Mouse (Mus musculus) heart, postnatal 10 days (tissue): Measurements from ENCODE around the gene Hk2. TPM values are rescaled to one million over a fixed set of nuclear protein-coding genes. Genes with fewer than 3 reads are reported as not detected.

Experiments used
- DNase-seq, 2 experiments: peaks; one replicate each; pipeline ENCODE4 v3.0.0; 2021
- intact Hi-C: fragments of 180-260 bp; cut with DNase I; formaldehyde crosslinking; loops from one replicate; pipeline ENCODE4 v1.15.1; 2025
- total RNA-seq, 2 experiments: library from RNA; stranded (reverse); gene quantifications; 2 replicates each; pipeline ENCODE4 v1.2.3; 2021

Gene Hk2
- total RNA-seq, 2 experiments from 2014 or later, result 129 to 131 TPM

GRCm38 (mm10) chr6:82748106-82748672 lies 26.1 kb downstream of the Hk2 start:
- intact Hi-C loops, result no loop called here
- peak; percentile 81 to 84 for DNase-seq

- DNase-seq, result peak in 1 of 2 experiments; percentile 13
- intact Hi-C loops, result no loop called here
These were observed 27.2 kb downstream of the Hk2 start for GRCm38 (mm10) chr6:82747085-82747484.

- intact Hi-C loops, result no loop called here
- no peak for DNase-seq
These were observed 29.7 kb downstream of the Hk2 start for GRCm38 (mm10) chr6:82744553-82744952.

GRCm38 (mm10) chr6:82741518-82741880 lies 32.8 kb downstream of the Hk2 start:
- intact Hi-C loops, result loop anchor here (2.0 kb wide), 1 partner anchor 31 kb away; no protein-coding TSS in a partner anchor
- no peak for DNase-seq

- intact Hi-C loops, result loop anchor here (1.0 to 2.0 kb wide), 3 partner anchors 32 to 230 kb away; no protein-coding TSS in a partner anchor
- DNase-seq, result peak in 1 of 2 experiments; percentile 30
These were observed 33.3 kb downstream of the Hk2 start for GRCm38 (mm10) chr6:82740868-82741517.

GRCm38 (mm10) chr6:82740269-82740668 lies 34.0 kb downstream of the Hk2 start:
- intact Hi-C loops, result loop anchor here (1.0 to 2.0 kb wide), 3 partner anchors 33 to 231 kb away; no protein-coding TSS in a partner anchor
- DNase-seq, result peak; percentile 77 to 89

- intact Hi-C loops, result no loop called here
- DNase-seq, result no peak
These were observed 36.4 kb downstream of the Hk2 start for GRCm38 (mm10) chr6:82737634-82738540.

- no peak for DNase-seq
These were observed 37.3 kb downstream of the Hk2 start for GRCm38 (mm10) chr6:82736626-82737600.

GRCm38 (mm10) chr6:82735347-82735746 lies 38.9 kb downstream of the Hk2 start:
- intact Hi-C loops, result no loop called here
- DNase-seq, result no peak

More at GRCm38 (mm10) chr6:82736626-82737600, 37.3 kb downstream of the Hk2 start:
- intact Hi-C loops, result no loop called here

- no peak for DNase-seq
- intact Hi-C loops, result no loop called here
These were observed 45.6 kb downstream of the Hk2 start for GRCm38 (mm10) chr6:82728635-82729034.

- DNase-seq, result no peak
- intact Hi-C loops, result no loop called here
These were observed 47.0 kb downstream of the Hk2 start for GRCm38 (mm10) chr6:82727206-82727605.

- intact Hi-C loops, result no loop called here
These were observed 50.9 kb downstream of the Hk2 start for GRCm38 (mm10) chr6:82723321-82723720.

GRCm38 (mm10) chr6:82716126-82716525 lies 58.1 kb downstream of the Hk2 start:
- intact Hi-C loops, result no loop called here
- DNase-seq, result no peak

More at GRCm38 (mm10) chr6:82723321-82723720, 50.9 kb downstream of the Hk2 start:
- peak in 1 of 2 experiments; percentile 19 for DNase-seq

- intact Hi-C loops, result loop anchor here (2.0 kb wide), 1 partner anchor 255 kb away; no protein-coding TSS in a partner anchor
- no peak for DNase-seq
These were observed 58.6 kb downstream of the Hk2 start for GRCm38 (mm10) chr6:82715653-82716052.

GRCm38 (mm10) chr6:82715253-82715652 lies 59.0 kb downstream of the Hk2 start:
- DNase-seq, result no peak
- intact Hi-C loops, result loop anchor here (2.0 kb wide), 1 partner anchor 256 kb away; no protein-coding TSS in a partner anchor

- no peak for DNase-seq
- intact Hi-C loops, result loop anchor here (2.0 kb wide), 1 partner anchor 256 kb away; no protein-coding TSS in a partner anchor
These were observed 59.4 kb downstream of the Hk2 start for GRCm38 (mm10) chr6:82714841-82715240.

- peak; percentile 77 to 87 for DNase-seq
- intact Hi-C loops, result loop anchor here (2.0 kb wide), 1 partner anchor 257 kb away; no protein-coding TSS in a partner anchor
These were observed 60.0 kb downstream of the Hk2 start for GRCm38 (mm10) chr6:82714243-82714642.

- DNase-seq, result no peak
- intact Hi-C loops, result no loop called here
These were observed 66.5 kb downstream of the Hk2 start for GRCm38 (mm10) chr6:82707742-82708141.

- intact Hi-C loops, result no loop called here
- DNase-seq, result no peak
These were observed 67.0 kb downstream of the Hk2 start for GRCm38 (mm10) chr6:82707241-82707640.

GRCm38 (mm10) chr6:82705221-82705620 lies 69.0 kb downstream of the Hk2 start, which contains the start of gene Pole4:
TSS of gene Pole4 (minus strand) at chr6:82705365.
- DNase-seq, result no peak
- intact Hi-C loops, result no loop called here
